Mouse (Mus musculus) stomach, postnatal 0 days (tissue): ENCODE results near the gene Trim24.
"Not testable (repeated sequence)": the region's sequence is repeated elsewhere in the genome, so short reads cannot be mapped to it uniquely, and the experiment has no call there.

Experiments
- CTCF ChIP-seq: IDR thresholded peaks from 2 replicates; pipeline ENCODE4 v1.5.1; 2016; ENCODE audit warnings: antibody characterized with exemption, low read depth, mild to moderate bottlenecking, moderate library complexity
- EP300 ChIP-seq: optimal IDR thresholded peaks from 2 replicates; pipeline ENCODE3; 2016; ENCODE audit warnings: antibody characterized with exemption

- TF ChIP-seq CTCF, EP300: not testable (repeated sequence)
Observed at GRCm38 (mm10) chr6:37847531-37847930, 23.1 kb upstream of the Trim24 start.
